Mouse (Mus musculus) layer of hippocampus, adult 2 months (tissue): Measurements from ENCODE around the gene C1ql4. TPM values are rescaled to one million over a fixed set of nuclear protein-coding genes. Genes with fewer than 3 reads are reported as not detected.
A peak's percentile ranks its signal among the peaks of the same experiment; 100 is the strongest.
"Not testable (repeated sequence)": the region's sequence is repeated elsewhere in the genome, so short reads cannot be mapped to it uniquely, and the experiment has no call there.

Experiments
- DNase-seq, 2 experiments: peaks; one replicate each; pipeline ENCODE4 v3.0.0; 2022; ENCODE audit warnings: low spot score in 2 of 2
- H3K27ac ChIP-seq: fragments of 200-600 bp; 2 replicates; pipeline ENCODE4 v1.8.1; 2022
- H3K4me3 ChIP-seq: fragments of 200-600 bp; 2 replicates; pipeline ENCODE4 v1.8.1; 2022; ENCODE audit warnings: mild to moderate bottlenecking
- CTCF ChIP-seq: fragments of 200-600 bp; conservative IDR thresholded peaks from 2 replicates; pipeline ENCODE4 v1.8.1; 2022; ENCODE audit warnings: antibody characterized with exemption, mild to moderate bottlenecking, moderate library complexity
- microRNA-seq, 2 experiments: library from miRNA; unstranded; fragments of <30 nt; microRNA quantifications; one replicate each; pipeline ENCODE4 v1.2.0; 2021
- total RNA-seq, 2 experiments: library from RNA; stranded (reverse); gene quantifications; 2 replicates each; pipeline ENCODE4 v1.2.3; 2021

C1ql4 gene
- total RNA-seq, 2 experiments from 2014 or later, result not detected

DNA sequence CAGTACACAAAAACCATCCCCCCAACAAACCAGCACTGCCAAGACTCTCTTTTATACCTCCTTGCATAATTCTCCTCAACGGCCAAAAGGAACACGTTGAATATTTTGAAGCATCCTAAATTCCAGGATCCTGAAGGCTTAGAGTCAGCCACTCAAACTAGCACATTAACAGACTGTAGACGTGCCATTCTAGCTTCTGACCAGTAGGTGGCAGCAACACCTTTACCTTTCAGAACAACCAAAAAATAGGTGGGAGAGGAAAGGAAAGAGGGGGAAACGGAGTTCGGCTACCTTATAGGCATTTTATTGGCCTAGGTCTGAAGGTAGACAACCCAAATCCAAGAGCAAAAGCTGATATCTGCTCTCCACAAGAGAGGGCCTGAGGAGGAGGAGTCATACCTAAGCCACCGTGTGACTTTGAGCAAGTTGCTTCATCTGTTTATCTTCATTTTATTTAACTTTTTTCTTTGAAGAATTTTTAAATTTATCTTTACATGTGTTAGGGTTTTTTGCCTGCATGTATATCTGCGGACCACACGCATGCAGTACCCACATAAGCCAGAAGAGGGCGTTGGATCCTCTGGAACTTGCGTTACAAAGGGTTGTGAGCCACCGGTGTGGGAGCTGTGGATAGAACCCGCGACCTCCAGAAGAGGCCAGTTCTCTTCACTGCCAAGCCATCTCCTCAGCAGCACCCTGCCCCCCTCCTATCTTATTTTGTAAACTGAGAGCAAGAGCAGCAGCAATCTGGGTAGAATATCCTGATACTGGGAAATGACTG is 38.0 kb downstream of the C1ql4 start:
- H3K27ac ChIP-seq, result no peak overlapping the region
- TF ChIP-seq CTCF, result peak; percentile 85
- DNase-seq, result peak; percentile 40 to 56

DNA sequence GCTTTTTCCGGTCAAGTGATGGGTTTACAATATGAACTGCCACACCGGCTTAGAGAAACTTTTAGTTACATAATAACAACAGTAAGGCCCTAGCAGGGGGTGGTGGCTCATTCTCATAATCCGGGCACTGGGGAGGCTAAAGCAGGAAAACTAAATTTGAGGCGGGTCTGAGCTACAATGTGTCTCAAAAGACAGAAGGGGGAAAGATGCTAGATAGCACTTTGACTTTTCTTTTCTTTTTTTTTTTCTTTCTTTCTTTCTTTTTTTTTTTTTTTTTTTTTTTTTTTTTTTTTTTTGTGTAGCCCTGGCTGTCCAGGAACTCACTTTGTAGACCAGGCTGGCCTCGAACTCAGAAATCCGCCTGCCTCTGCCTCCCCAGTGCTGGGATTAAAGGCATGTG is 41.9 kb downstream of the C1ql4 start:
- DNase-seq, H3K27ac ChIP-seq, H3K4me3 ChIP-seq: not testable (repeated sequence)

More for the DNA sequence above, 38.0 kb downstream of the C1ql4 start:
- no peak overlapping the region for H3K4me3 ChIP-seq

DNA sequence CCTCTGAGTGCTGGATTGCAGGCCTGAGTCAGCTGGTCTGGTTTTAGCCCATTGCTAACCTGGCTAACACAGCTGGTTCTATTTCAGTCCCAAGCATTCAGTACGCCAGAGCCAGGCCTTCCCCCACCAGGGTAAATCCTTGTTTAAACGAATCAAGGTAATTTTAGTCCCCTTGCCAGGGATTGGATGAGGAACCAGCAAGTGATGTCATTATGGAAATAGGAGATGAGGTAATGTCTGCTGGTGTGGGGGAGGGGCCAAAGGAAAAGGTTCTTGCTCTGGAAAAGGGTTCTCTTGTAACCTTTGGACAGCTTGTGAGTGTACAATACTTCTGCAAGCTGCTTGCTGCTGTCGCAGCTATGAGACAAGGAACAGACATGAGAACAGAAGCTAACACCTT is 42.8 kb downstream of the C1ql4 start:
- H3K4me3 ChIP-seq, result no peak overlapping the region
- TF ChIP-seq CTCF, result no peak
- no peak for DNase-seq
- no peak overlapping the region for H3K27ac ChIP-seq

DNA sequence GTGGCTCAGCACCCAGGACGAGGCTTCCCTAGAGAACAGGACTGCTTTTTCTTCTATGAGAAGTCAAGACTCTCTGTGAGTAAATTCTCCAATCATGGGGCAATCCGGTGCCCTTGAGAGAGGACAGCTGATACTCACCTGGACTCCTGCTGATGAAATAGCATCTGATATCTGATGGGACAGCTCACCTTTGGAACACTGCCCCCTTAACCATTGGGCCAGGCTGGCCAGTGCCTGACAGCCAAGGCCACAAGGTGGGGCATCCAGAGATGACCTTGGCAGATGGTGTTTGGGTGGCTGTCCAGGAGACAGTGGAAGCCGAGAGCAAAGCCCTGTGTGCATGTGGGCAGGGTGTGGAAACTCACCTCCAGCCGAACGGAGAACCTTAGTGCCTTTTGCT is 45.3 kb downstream of the C1ql4 start:
- H3K4me3 ChIP-seq, result no peak overlapping the region
- no peak for DNase-seq
- no peak overlapping the region for H3K27ac ChIP-seq
- TF ChIP-seq CTCF, result no peak

- no peak for TF ChIP-seq CTCF
- Histone ChIP-seq H3K4me3 (no peak overlapping the region), H3K27ac (no peak overlapping the region)
- DNase-seq, result no peak
Observed at GRCm38 (mm10) chr15:99040920-99041856, 46.4 kb downstream of the C1ql4 start.

DNA sequence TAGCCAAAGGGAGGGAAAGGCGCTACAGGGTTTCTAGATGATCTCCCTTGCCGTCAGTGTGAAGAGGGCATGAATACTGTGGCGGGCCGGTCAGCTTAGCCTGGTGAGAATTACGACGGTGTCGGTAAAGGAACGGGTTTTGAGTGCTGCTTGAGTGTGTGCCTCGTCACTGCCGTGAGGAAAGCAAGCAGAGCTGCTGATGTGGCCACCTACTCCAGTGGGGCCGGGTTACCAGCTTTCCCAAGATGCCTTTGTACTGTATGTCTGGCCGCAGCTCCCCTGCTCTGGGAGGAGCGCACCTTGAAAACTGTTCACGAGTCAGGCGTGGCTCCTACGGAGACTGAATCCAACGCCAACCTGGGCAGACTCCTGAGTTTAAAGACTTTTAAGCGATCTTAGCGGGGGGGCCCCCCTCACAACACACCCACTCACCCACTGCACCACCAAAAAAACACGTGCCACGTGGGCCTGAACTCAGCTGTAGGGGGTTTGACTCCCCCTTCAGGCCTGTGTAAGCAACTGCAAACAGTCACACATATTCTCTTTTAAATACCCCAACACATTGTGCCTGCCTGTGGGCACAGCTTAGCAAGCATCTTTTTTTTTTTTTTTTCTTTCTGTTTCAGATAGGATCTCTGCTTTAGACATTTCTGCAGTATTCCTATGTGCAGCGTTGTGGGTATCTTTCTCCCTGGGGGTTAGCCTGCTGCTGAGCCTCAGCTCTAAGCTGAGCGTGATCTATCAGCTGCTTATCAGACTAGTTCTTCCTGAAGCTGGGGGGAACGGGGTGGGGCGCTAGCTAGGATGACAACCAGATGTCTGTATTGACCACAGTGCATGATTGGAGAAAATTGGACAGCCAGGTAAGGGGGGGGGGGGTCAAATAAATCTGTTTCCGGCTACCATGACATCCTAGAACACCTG is 47.4 kb downstream of the C1ql4 start:
- peak; percentile 52 for TF ChIP-seq CTCF
- H3K27ac ChIP-seq, result no peak overlapping the region
- no peak for DNase-seq
- H3K4me3 ChIP-seq, result no peak overlapping the region

- no peak for DNase-seq
- no peak overlapping the region for H3K4me3 ChIP-seq
- no peak for TF ChIP-seq CTCF
- H3K27ac ChIP-seq, result no peak overlapping the region
Observed at GRCm38 (mm10) chr15:99039306-99039705, 48.3 kb downstream of the C1ql4 start.

DNA sequence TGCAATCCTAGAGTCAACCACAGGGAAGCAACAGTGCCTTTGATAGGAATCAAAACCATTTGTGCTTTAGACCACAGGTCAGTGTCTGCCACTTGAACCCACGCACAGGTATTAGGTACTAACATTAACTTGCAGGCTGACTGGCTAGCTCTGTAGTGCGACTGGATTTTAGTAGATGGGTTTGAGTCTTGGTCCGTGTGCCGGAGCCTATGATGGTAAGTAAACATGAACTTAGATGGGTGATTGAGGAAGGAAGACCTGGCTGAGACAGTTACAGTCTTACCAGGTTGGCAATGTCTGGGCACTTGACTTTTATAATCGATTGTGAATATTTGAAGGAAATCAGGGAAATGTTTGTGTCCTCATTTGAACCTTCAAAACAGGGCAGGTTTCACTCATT is 48.8 kb downstream of the C1ql4 start:
- H3K4me3 ChIP-seq, result no peak overlapping the region
- no peak for TF ChIP-seq CTCF
- no peak for DNase-seq

GRCm38 (mm10) chr15:99038025-99038424 is 49.6 kb downstream of the C1ql4 start:
- no peak for TF ChIP-seq CTCF
- Histone ChIP-seq H3K4me3 (no peak overlapping the region), H3K27ac (no peak overlapping the region)
- no peak for DNase-seq

More for the DNA sequence above, 48.8 kb downstream of the C1ql4 start:
- H3K27ac ChIP-seq, result no peak overlapping the region

DNA sequence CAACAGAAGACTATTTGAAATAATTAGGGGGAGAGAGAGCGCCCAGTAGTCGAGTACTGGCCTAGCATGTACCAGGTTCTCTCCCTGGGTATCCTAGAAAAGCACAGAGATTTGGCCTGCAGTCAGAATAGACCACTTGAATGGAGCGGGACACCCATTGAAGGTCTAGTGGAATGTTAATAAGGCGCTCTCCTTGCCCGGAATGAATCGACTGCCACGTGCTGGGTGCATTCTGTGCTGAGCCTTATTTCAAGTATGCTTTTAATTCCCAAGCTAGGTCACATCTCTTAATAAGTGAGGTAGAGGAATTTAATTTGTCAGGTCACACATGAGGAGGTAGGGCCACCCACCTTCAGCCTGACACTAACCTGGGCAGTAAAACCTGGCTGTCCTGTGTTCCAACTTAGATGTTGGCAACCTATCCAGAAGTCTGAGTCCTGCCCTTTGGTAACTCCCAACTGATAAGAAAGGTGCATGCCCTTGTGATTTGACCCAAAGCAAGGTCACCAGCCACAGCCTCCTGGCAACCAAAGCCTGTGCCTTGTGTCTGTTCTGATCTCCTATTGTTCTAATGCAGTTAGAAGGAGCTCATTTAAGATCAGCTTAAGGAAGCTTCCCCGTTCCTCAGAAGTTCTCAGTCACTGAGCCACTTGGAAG is 51.2 kb downstream of the C1ql4 start:
- no peak for DNase-seq
- TF ChIP-seq CTCF, result no peak
- Histone ChIP-seq H3K27ac (0 out of 2 replicates have a peak overlapping the region, but pooled peaks have one; percentile 39), H3K4me3 (no peak overlapping the region)

- TF ChIP-seq CTCF, result no peak
- peak; percentile 29 to 40 for DNase-seq
- Histone ChIP-seq H3K4me3 (no peak overlapping the region), H3K27ac (peak overlapping the region; percentile 39; the same call in 1 of the 2 replicates)
Observed at GRCm38 (mm10) chr15:99035431-99035830, 52.2 kb downstream of the C1ql4 start.

Small RNAs within 50 kb of the gene (microRNA-seq; reads per million reads assigned to microRNA genes)
- gene Mir6960, result 0 reads per million in 2 experiments

Other genes starting within 250 kb of the C1ql4 start
- gene Kmt2d, start 216.6 kb downstream of the C1ql4 start, total RNA-seq, result 100 to 1,000 TPM in 1 of 2 experiments, 10 to 100 TPM in 1; 89.3 to 106 TPM
- gene Rhebl1, start 193.3 kb downstream of the C1ql4 start, total RNA-seq, result 1 to 10 TPM; 8.5 TPM
- under 1 TPM; 0.10 to 0.12 TPM for gene Dhh, start 189.3 kb downstream of the C1ql4 start, total RNA-seq
- 10 to 100 TPM; 17.0 to 20.6 TPM for gene Lmbr1l, start 169.6 kb downstream of the C1ql4 start, total RNA-seq
- 100 to 1,000 TPM; 466 to 491 TPM for gene Tuba1b, start 153.3 kb downstream of the C1ql4 start, total RNA-seq
- gene Gm49450, start 134.3 kb downstream of the C1ql4 start, total RNA-seq, result not detected
- 100 to 1,000 TPM; 768 to 781 TPM for gene Tuba1a, start 134.1 kb downstream of the C1ql4 start, total RNA-seq
- gene Tuba1c, start 57.9 kb downstream of the C1ql4 start, total RNA-seq, result 10 to 100 TPM; 49.6 to 51.1 TPM
- gene Prph, start 32.6 kb downstream of the C1ql4 start, total RNA-seq, result under 1 TPM; 0.67 to 0.83 TPM
- under 1 TPM; 0.36 to 0.64 TPM for gene Troap, start 13.2 kb downstream of the C1ql4 start, total RNA-seq
- gene Dnajc22, start 5.4 kb upstream of the C1ql4 start, total RNA-seq, result under 1 TPM in 1 of 2 experiments, not detected in 1; 0.31 TPM
- gene Spats2, start 38.1 kb upstream of the C1ql4 start, total RNA-seq, result 10 to 100 TPM; 29.2 to 30.9 TPM
- 10 to 100 TPM; 83.5 to 90.4 TPM for gene Kcnh3, start 137.0 kb upstream of the C1ql4 start, total RNA-seq
- gene Mcrs1, start 164.1 kb upstream of the C1ql4 start, total RNA-seq, result 10 to 100 TPM; 73.7 to 77.4 TPM
- 100 to 1,000 TPM; 114 to 119 TPM for gene Prpf40b, start 207.3 kb upstream of the C1ql4 start, total RNA-seq
- gene Fam186b, start 208.1 kb upstream of the C1ql4 start, total RNA-seq, result 1 to 10 TPM; 1.2 to 1.9 TPM